Mouse (Mus musculus) liver, embryonic 12.5 days (tissue): ENCODE measurements around the gene Prpsap1. TPM values are rescaled to one million over a fixed set of nuclear protein-coding genes. Genes with fewer than 3 reads are reported as not detected.
A peak's percentile ranks its signal among the peaks of the same experiment; 100 is the strongest.

Source experiments
- ATAC-seq: fragments of 200-750 bp; cut with Nextera tagmentation; 2 replicates; pipeline ENCODE4 v1.8.0; 2017; ENCODE audit warnings: moderate number of reproducible peaks, mild to moderate bottlenecking, moderate library complexity
- H3K27ac ChIP-seq: fragments of 300-500 bp; sonication (generic); 2 replicates; pipeline ENCODE4 v1.5.1; 2016; ENCODE audit warnings: mild to moderate bottlenecking
- H3K27me3 ChIP-seq: fragments of 300-500 bp; sonication (generic); replicated peaks from 2 replicates; pipeline ENCODE4 v1.6.1; 2016; ENCODE audit warnings: mild to moderate bottlenecking, moderate library complexity
- H3K36me3 ChIP-seq: fragments of 300-500 bp; sonication (generic); 2 replicates; pipeline ENCODE4 v1.6.1; 2016; ENCODE audit warnings: mild to moderate bottlenecking, moderate library complexity
- H3K4me1 ChIP-seq: fragments of 300-500 bp; sonication (generic); 2 replicates; pipeline ENCODE4 v1.6.1; 2016
- H3K4me2 ChIP-seq: fragments of 300-500 bp; sonication (generic); 2 replicates; pipeline ENCODE4 v1.6.1; 2016; ENCODE audit warnings: mild to moderate bottlenecking, moderate library complexity
- H3K4me3 ChIP-seq: fragments of 300-500 bp; sonication (generic); 2 replicates; pipeline ENCODE4 v1.5.1; 2016; ENCODE audit warnings: mild to moderate bottlenecking, moderate library complexity
- H3K9ac ChIP-seq: fragments of 300-500 bp; sonication (generic); 2 replicates; pipeline ENCODE4 v1.6.1; 2016; ENCODE audit warnings: mild to moderate bottlenecking, moderate library complexity
- H3K9me3 ChIP-seq: fragments of 300-500 bp; sonication (generic); replicated peaks from 2 replicates; pipeline ENCODE4 v1.6.1; 2016; ENCODE audit warnings: mild to moderate bottlenecking, moderate library complexity
- WGBS: fragments of 180-500 bp; shearing (Covaris S2); methylation state at CpG from one replicate; pipeline ENCODE4 v1.1.7; 2016; ENCODE audit not compliant: insufficient replicate concordance; 5-methylcytosine and 5-hydroxymethylcytosine counted together
- polyA plus RNA-seq: library from polyadenylated mRNA; unstranded; fragments of >200 nt; fragmentation: Nextera tagmentation; extraction: Ambion mirVana; gene quantifications from 2 replicates; pipeline ENCODE4 v1.2.1, GENCODE M21; 2016

Prpsap1 gene
- polyA plus RNA-seq, 1 experiment from 2014 or later, result 77.1 TPM

- no peaks in the 10 kb centered on the region for H3K9me3 ChIP-seq
- peaks cover 29% of the 10 kb centered on the region for H3K27me3 ChIP-seq
- H3K4me2 ChIP-seq, result no peak overlapping the region
- ATAC-seq, result no peak
- peaks cover 30% of the 10 kb centered on the region for H3K4me1 ChIP-seq
- no peak overlapping the region for H3K27ac ChIP-seq
- H3K36me3 ChIP-seq, result no peaks in the 10 kb centered on the region
- no peak overlapping the region for H3K9ac ChIP-seq
- H3K4me3 ChIP-seq, result no peak overlapping the region
- 67% methylated on average over 6 of the region's 6 CpGs for WGBS
These were observed 19.0 kb upstream of the Prpsap1 start for GRCm38 (mm10) chr11:116512987-116513386.

GRCm38 (mm10) chr11:116512154-116512553 lies 18.2 kb upstream of the Prpsap1 start:
- Histone ChIP-seq H3K9ac (no peak overlapping the region), H3K4me2 (no peak overlapping the region), H3K36me3 (no peaks in the 10 kb centered on the region), H3K4me1 (peaks cover 38% of the 10 kb centered on the region), H3K4me3 (no peak overlapping the region), H3K9me3 (no peaks in the 10 kb centered on the region), H3K27me3 (peaks cover 24% of the 10 kb centered on the region), H3K27ac (no peak overlapping the region)
- WGBS, result 84% methylated on average over 7 of the region's 7 CpGs
- no peak for ATAC-seq

- WGBS, result 49% methylated on average over 7 of the region's 7 CpGs
- Histone ChIP-seq H3K4me2 (peak overlapping the region; percentile 12; the same call in 1 of the 2 replicates), H3K9me3 (no peaks in the 10 kb centered on the region), H3K27me3 (peaks cover 24% of the 10 kb centered on the region), H3K9ac (no peak overlapping the region), H3K4me1 (peaks cover 46% of the 10 kb centered on the region), H3K4me3 (no peak overlapping the region), H3K36me3 (no peaks in the 10 kb centered on the region), H3K27ac (peak overlapping the region; percentile 68)
- peak; percentile 67 for ATAC-seq
These were observed 17.4 kb upstream of the Prpsap1 start for GRCm38 (mm10) chr11:116511301-116511868.

- H3K4me2 ChIP-seq, result no peak overlapping the region
- H3K9ac ChIP-seq, result no peak overlapping the region
- H3K4me1 ChIP-seq, result peaks cover 59% of the 10 kb centered on the region
- H3K9me3 ChIP-seq, result no peaks in the 10 kb centered on the region
- no peaks in the 10 kb centered on the region for H3K36me3 ChIP-seq
- ATAC-seq, result no peak
- 67% methylated on average over 2 of the region's 2 CpGs for WGBS
- peak overlapping the region; percentile 53 for H3K27ac ChIP-seq
- no peak overlapping the region for H3K4me3 ChIP-seq
- H3K27me3 ChIP-seq, result peaks cover 3% of the 10 kb centered on the region; the same call in 1 of the 2 replicates
These were observed 14.7 kb upstream of the Prpsap1 start for GRCm38 (mm10) chr11:116508689-116509088.

- Histone ChIP-seq H3K4me3 (no peak overlapping the region), H3K27me3 (no peaks in the 10 kb centered on the region), H3K4me2 (peak overlapping the region; percentile 52), H3K36me3 (no peaks in the 10 kb centered on the region), H3K9ac (peak overlapping the region; percentile 67), H3K9me3 (no peaks in the 10 kb centered on the region), H3K4me1 (peaks cover 51% of the 10 kb centered on the region), H3K27ac (peak overlapping the region; percentile 93)
- WGBS, result 42% methylated on average over 17 of the region's 17 CpGs
- peak; percentile 89 for ATAC-seq
These were observed 12.3 kb upstream of the Prpsap1 start for GRCm38 (mm10) chr11:116506151-116506875.

GRCm38 (mm10) chr11:116505573-116505972 lies 11.6 kb upstream of the Prpsap1 start:
- Histone ChIP-seq H3K9ac (peak overlapping the region; percentile 67), H3K4me2 (peak overlapping the region; percentile 52)
- 27% methylated on average over 5 of the region's 5 CpGs for WGBS

GRCm38 (mm10) chr11:116504516-116504915 lies 10.5 kb upstream of the Prpsap1 start:
- 88% methylated on average over 17 of the region's 17 CpGs for WGBS
- peaks cover 58% of the 10 kb centered on the region for H3K4me1 ChIP-seq
- H3K4me3 ChIP-seq, result no peak overlapping the region
- no peak for ATAC-seq
- H3K9ac ChIP-seq, result no peak overlapping the region
- no peaks in the 10 kb centered on the region for H3K27me3 ChIP-seq
- H3K36me3 ChIP-seq, result no peaks in the 10 kb centered on the region
- no peaks in the 10 kb centered on the region for H3K9me3 ChIP-seq
- no peak overlapping the region for H3K4me2 ChIP-seq
- H3K27ac ChIP-seq, result peak overlapping the region; percentile 93; the same call in 1 of the 2 replicates

More at GRCm38 (mm10) chr11:116505573-116505972, 11.6 kb upstream of the Prpsap1 start:
- Histone ChIP-seq H3K36me3 (no peaks in the 10 kb centered on the region), H3K4me1 (peaks cover 54% of the 10 kb centered on the region), H3K27ac (peak overlapping the region; percentile 93), H3K27me3 (no peaks in the 10 kb centered on the region), H3K9me3 (no peaks in the 10 kb centered on the region), H3K4me3 (no peak overlapping the region)
- ATAC-seq, result peak; percentile 47; the same call in 1 of the 2 replicates

GRCm38 (mm10) chr11:116501005-116501746 lies 7.2 kb upstream of the Prpsap1 start:
- H3K4me3 ChIP-seq, result no peak overlapping the region
- H3K9me3 ChIP-seq, result no peaks in the 10 kb centered on the region
- H3K27ac ChIP-seq, result peak overlapping the region; percentile 51
- ATAC-seq, result peak; percentile 40; the same call in 1 of the 2 replicates
- no peak overlapping the region for H3K9ac ChIP-seq
- H3K36me3 ChIP-seq, result no peaks in the 10 kb centered on the region
- H3K4me1 ChIP-seq, result peaks cover 44% of the 10 kb centered on the region
- no peaks in the 10 kb centered on the region for H3K27me3 ChIP-seq
- 16% methylated on average over 7 of the region's 7 CpGs for WGBS
- H3K4me2 ChIP-seq, result no peak overlapping the region

- no peak overlapping the region for H3K4me3 ChIP-seq
- no peaks in the 10 kb centered on the region for H3K36me3 ChIP-seq
- no peaks in the 10 kb centered on the region for H3K27me3 ChIP-seq
- ATAC-seq, result no peak
- WGBS, result 41% methylated on average over 6 of the region's 6 CpGs
- H3K27ac ChIP-seq, result no peak overlapping the region
- H3K9me3 ChIP-seq, result no peaks in the 10 kb centered on the region
- no peak overlapping the region; the same call in 1 of the 2 replicates for H3K9ac ChIP-seq
- H3K4me1 ChIP-seq, result peaks cover 26% of the 10 kb centered on the region
- peak overlapping the region; percentile 58 for H3K4me2 ChIP-seq
These were observed 5.0 kb upstream of the Prpsap1 start for GRCm38 (mm10) chr11:116499018-116499417.

- Histone ChIP-seq H3K9me3 (no peaks in the 10 kb centered on the region), H3K4me2 (peak overlapping the region; percentile 58), H3K9ac (no peak overlapping the region; the same call in 1 of the 2 replicates), H3K36me3 (no peaks in the 10 kb centered on the region), H3K27me3 (no peaks in the 10 kb centered on the region), H3K27ac (no peak overlapping the region), H3K4me1 (peaks cover 30% of the 10 kb centered on the region), H3K4me3 (peak overlapping the region; percentile 21)
- 39% methylated on average over 34 of the region's 34 CpGs for WGBS
- no peak for ATAC-seq
These were observed 4.6 kb upstream of the Prpsap1 start for GRCm38 (mm10) chr11:116498596-116498995.

- no peak overlapping the region for H3K4me2 ChIP-seq
- H3K9ac ChIP-seq, result no peak overlapping the region
- H3K36me3 ChIP-seq, result no peaks in the 10 kb centered on the region
- H3K27ac ChIP-seq, result no peak overlapping the region
- no peak for ATAC-seq
- H3K9me3 ChIP-seq, result no peaks in the 10 kb centered on the region
- 22% methylated on average over 4 of the region's 4 CpGs for WGBS
- H3K4me3 ChIP-seq, result no peak overlapping the region
- no peaks in the 10 kb centered on the region for H3K27me3 ChIP-seq
- H3K4me1 ChIP-seq, result peaks cover 36% of the 10 kb centered on the region
These were observed 3.3 kb upstream of the Prpsap1 start for GRCm38 (mm10) chr11:116497313-116497712.
